Mouse (Mus musculus): ENCODE results near the gene Pik3c2b. TPM values are rescaled to one million over a fixed set of nuclear protein-coding genes. Genes with fewer than 3 reads are reported as not detected.

Gene Pik3c2b
- 22.1 and 26.5 TPM in 2 replicates for polyA plus RNA-seq (2012; rRNA removed)

GRCm38 (mm10) chr1:133045011-133045860, at the start of gene Pik3c2b:
Gene Pik3c2b, plus strand, starts transcription at chr1:133045667.

DNA sequence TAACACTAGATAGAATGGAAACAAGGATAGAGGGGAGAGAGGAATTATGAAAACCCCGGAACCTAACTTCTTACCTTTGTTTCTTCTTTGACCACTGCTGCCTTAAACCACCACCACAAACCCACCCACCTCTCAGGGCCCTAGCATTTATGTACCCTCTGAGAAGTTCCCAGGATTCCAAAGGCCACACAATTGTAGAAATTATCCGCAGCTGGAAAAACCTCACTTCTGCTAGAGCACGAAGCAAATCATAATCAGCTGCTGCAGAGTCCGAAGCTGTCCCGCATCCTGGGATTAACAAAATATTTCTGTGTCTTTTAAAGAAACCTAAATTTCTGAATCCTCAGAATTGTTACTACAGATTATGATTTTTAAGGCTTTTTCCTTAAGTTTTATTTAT, 15.0 kb upstream of the Pik3c2b start, which contains the start of gene Mdm4:
TSS of gene Mdm4 (minus strand) at position 101 of the 400 bp plus-strand sequence.

DNA sequence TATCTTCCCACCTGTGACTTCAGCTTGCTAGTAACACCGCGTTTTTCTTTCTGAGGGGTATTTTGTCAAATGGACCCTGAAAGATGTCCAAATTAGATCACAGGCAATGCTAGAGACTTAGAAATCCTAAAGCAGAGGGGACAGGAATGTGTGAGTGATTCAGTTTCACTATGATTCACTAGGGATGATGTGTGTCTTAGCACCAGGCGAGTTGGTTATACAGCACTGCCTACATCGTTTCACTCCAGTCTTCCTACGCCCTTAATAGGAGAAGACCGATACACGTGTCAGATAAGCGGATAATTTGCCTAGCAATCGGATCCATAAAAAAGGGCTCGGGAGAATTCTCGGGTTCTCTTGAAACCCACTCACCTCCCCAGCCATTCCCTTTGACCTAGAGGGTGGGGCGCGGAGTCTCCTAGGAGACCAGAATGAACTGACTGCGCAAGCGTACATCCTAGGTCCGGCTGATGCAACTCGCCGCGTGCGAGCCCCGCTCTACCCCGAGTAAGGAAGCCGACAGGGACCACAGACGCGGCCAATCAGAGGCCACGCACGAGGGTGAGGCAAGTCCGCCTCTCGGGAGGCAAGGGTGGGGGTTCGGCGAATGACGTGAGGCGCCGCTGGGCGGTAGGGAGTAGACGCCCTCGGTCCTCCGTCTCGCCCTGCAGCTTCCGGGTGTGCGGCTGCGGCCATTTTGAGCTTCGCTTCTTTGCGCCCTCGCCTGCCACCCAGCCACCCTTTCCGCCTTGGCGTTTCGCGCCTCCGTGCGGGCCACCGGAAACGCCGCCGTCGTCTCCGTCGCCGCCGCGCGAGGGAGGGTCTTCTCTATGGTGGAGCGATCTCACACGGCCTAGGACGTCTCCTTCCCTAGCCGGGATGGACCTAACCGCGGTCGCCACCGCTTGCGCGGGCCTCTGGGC, 85.4 kb downstream of the Pik3c2b start, which contains the start of gene Ppp1r15b:
TSS of gene Ppp1r15b (plus strand) at position 506 of the 923 bp plus-strand sequence.

Other genes with a start within 250 kb of the Pik3c2b start
- gene Lrrn2, start 165.4 kb upstream of the Pik3c2b start, polyA plus RNA-seq (2012; rRNA removed), result 49.8 and 62.7 TPM in 2 replicates
- 103 and 104 TPM in 2 replicates for gene Mdm4, start 15.1 kb upstream of the Pik3c2b start, polyA plus RNA-seq (2012; rRNA removed)
- gene Ppp1r15b, start 85.5 kb downstream of the Pik3c2b start, polyA plus RNA-seq (2012; rRNA removed), result 23.0 and 24.1 TPM in 2 replicates
- gene Plekha6, start 118.5 kb downstream of the Pik3c2b start, polyA plus RNA-seq (2012; rRNA removed), result 42.7 and 45.2 TPM in 2 replicates

Measured in central nervous system, embryonic 18 days (tissue).